Mouse (Mus musculus) forebrain, embryonic 10.5 days (tissue): ENCODE results near the gene Zbtb8b. TPM values are rescaled to one million over a fixed set of nuclear protein-coding genes. Genes with fewer than 3 reads are reported as not detected.
"Not testable (repeated sequence)": the region's sequence is repeated elsewhere in the genome, so short reads cannot be mapped to it uniquely, and the experiment has no call there.

Experiments used
- DNase-seq: peaks from one replicate; pipeline ENCODE4 v3.0.0-alpha.2; 2017; ENCODE audit warnings: low spot score; ENCODE audit errors: extremely low spot score
- H3K27ac ChIP-seq: fragments of 300-500 bp; sonication (generic); 2 replicates; pipeline ENCODE4 v1.5.1; 2016; ENCODE audit warnings: mild to moderate bottlenecking
- H3K27me3 ChIP-seq: fragments of 300-500 bp; sonication (generic); 2 replicates; pipeline ENCODE4 v1.6.1; 2016; ENCODE audit warnings: mild to moderate bottlenecking; ENCODE audit not compliant: poor library complexity, severe bottlenecking
- H3K36me3 ChIP-seq: fragments of 300-500 bp; sonication (generic); replicated peaks from 2 replicates; pipeline ENCODE4 v1.6.1; 2016; ENCODE audit warnings: mild to moderate bottlenecking, moderate library complexity
- H3K4me1 ChIP-seq: fragments of 300-500 bp; sonication (generic); 2 replicates; pipeline ENCODE4 v1.6.1; 2016
- H3K4me3 ChIP-seq: fragments of 300-500 bp; sonication (generic); 2 replicates; pipeline ENCODE4 v1.5.1; 2016; ENCODE audit warnings: mild to moderate bottlenecking, moderate library complexity
- H3K9me3 ChIP-seq: fragments of 300-500 bp; sonication (generic); 2 replicates; pipeline ENCODE4 v1.6.1; 2016; ENCODE audit warnings: mild to moderate bottlenecking, moderate library complexity
- WGBS: fragments of 180-500 bp; shearing (Covaris S2); methylation state at CpG from one replicate; pipeline ENCODE4 v1.1.7; 2016; 5-methylcytosine and 5-hydroxymethylcytosine counted together
- polyA plus RNA-seq: library from polyadenylated mRNA; unstranded; fragments of >200 nt; fragmentation: Nextera tagmentation; extraction: Ambion mirVana; gene quantifications from 2 replicates; pipeline ENCODE4 v1.2.1, GENCODE M21; 2016

The Zbtb8b gene
- 1.4 and 2.2 TPM in 2 replicates for polyA plus RNA-seq

DNA sequence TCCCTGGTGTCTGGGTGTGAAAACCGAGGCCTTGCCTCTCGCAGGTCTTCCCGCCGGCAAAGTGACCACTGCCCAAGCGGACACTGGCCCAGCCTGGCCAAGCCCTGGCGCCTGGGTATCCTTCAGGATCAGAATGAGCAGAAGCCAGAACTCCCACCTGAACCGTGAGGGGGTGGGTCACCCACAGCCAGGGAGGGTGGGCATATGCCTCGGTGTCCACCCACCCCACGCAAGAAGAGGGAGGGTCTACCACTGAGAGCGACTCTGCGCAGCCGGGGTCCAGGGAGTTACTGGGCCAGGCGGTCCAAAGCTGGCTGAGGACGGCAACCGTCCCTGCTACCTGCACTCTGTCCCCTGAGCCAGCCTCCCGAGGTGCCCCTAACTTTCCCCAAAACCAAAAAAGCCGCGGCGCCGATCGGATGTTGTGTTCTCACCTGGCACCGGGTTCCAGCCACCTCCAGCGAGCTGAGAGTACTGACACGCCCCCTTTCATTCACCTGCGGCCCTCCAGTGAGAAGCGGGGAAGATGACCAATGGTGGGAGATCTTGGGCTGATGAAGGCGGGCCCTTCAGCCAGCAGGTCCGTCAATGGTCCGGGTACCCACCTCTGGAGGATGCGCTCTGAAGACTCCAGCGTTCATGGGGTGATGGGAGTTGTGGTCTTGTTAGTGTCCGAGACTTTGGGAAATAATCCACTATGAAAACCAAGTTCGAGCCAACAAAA is at the start of gene Zbtb8b:
Zbtb8b (minus strand) TSS at position 514 of the 724 bp plus-strand sequence.
- H3K4me1 ChIP-seq = peaks cover 14% of the 10 kb centered on the region
- peaks cover 43% of the 10 kb centered on the region for H3K27me3 ChIP-seq
- H3K36me3 ChIP-seq = no peaks in the 10 kb centered on the region
- 2% methylated on average over 33 of the region's 33 CpGs for WGBS
- peak within 1 kb of the TSS; percentile 40; the same call in 1 of the 2 replicates for H3K27ac ChIP-seq
- DNase-seq = peak; percentile 65
- H3K9me3 ChIP-seq = no peaks in the 10 kb centered on the region
- peak within 1 kb of the TSS; percentile 61 for H3K4me3 ChIP-seq

- peaks cover 95% of the 10 kb centered on the region for H3K36me3 ChIP-seq
- no peaks in the 10 kb centered on the region for H3K27me3 ChIP-seq
- H3K4me3 ChIP-seq = no peak overlapping the region
- 90% methylated on average over 1 of the region's 1 CpGs for WGBS
- H3K9me3 ChIP-seq = no peaks in the 10 kb centered on the region
- DNase-seq = no peak
- H3K4me1 ChIP-seq = peaks cover 4% of the 10 kb centered on the region; the same call in 1 of the 2 replicates
- no peak overlapping the region for H3K27ac ChIP-seq
These were observed 40.4 kb upstream of the Zbtb8b start for GRCm38 (mm10) chr4:129481090-129481489.

GRCm38 (mm10) chr4:129479863-129480262 is 39.2 kb upstream of the Zbtb8b start:
- Histone ChIP-seq H3K27me3 (no peaks in the 10 kb centered on the region), H3K4me1 (peaks cover 4% of the 10 kb centered on the region; the same call in 1 of the 2 replicates), H3K4me3 (no peak overlapping the region), H3K36me3 (peaks cover 94% of the 10 kb centered on the region), H3K27ac (no peak overlapping the region), H3K9me3 (no peaks in the 10 kb centered on the region)
- DNase-seq = no peak
- WGBS = 91% methylated on average over 3 of the region's 3 CpGs

- no peak overlapping the region for H3K27ac ChIP-seq
- no peaks in the 10 kb centered on the region for H3K27me3 ChIP-seq
- no peak for DNase-seq
- H3K4me1 ChIP-seq = no peaks in the 10 kb centered on the region
- 89% methylated on average over 11 of the region's 11 CpGs for WGBS
- H3K4me3 ChIP-seq = no peak overlapping the region
- peaks cover 91% of the 10 kb centered on the region for H3K36me3 ChIP-seq
- no peaks in the 10 kb centered on the region for H3K9me3 ChIP-seq
These were observed 35.4 kb upstream of the Zbtb8b start for GRCm38 (mm10) chr4:129476047-129476446.

- DNase-seq = no peak
- Histone ChIP-seq H3K27me3 (no peaks in the 10 kb centered on the region), H3K4me1 (peaks cover 17% of the 10 kb centered on the region), H3K27ac (no peak overlapping the region), H3K36me3 (peaks cover 55% of the 10 kb centered on the region), H3K9me3 (no peaks in the 10 kb centered on the region), H3K4me3 (no peak overlapping the region)
- 84% methylated on average over 4 of the region's 4 CpGs for WGBS
These were observed 23.7 kb upstream of the Zbtb8b start for GRCm38 (mm10) chr4:129464286-129464815.

GRCm38 (mm10) chr4:129463097-129464059 is 22.7 kb upstream of the Zbtb8b start:
- no peak for DNase-seq
- 89% methylated on average over 24 of the region's 24 CpGs for WGBS
- no peak overlapping the region for H3K27ac ChIP-seq
- H3K36me3 ChIP-seq = peaks cover 45% of the 10 kb centered on the region
- H3K4me3 ChIP-seq = no peak overlapping the region
- H3K4me1 ChIP-seq = peaks cover 17% of the 10 kb centered on the region
- H3K9me3 ChIP-seq = no peaks in the 10 kb centered on the region
- no peaks in the 10 kb centered on the region for H3K27me3 ChIP-seq

DNA sequence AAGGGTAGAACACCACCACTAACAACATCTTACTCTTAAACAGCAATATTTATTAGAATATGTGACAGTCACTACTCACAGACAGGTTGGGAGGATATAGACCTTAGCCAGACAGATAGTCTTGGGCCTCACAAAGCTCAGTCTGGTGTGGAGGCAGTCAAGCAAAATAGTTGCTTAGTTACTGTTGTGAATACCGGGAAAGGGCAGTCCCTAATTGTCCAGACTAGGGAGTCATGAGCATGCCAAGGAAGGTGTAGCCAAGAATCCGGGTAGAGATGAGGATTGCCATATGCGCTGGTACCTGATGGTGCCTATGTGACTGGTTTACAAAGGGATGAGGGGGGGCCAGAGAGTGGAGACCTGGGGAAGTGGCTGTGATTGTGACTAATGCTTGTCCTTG is 21.5 kb upstream of the Zbtb8b start:
- DNase-seq = no peak
- Histone ChIP-seq H3K27ac (peak overlapping the region; percentile 89), H3K4me1 (peaks cover 17% of the 10 kb centered on the region), H3K27me3 (no peaks in the 10 kb centered on the region), H3K9me3 (no peaks in the 10 kb centered on the region), H3K36me3 (peaks cover 33% of the 10 kb centered on the region), H3K4me3 (peak overlapping the region; percentile 77)
- WGBS = 52% methylated on average over 3 of the region's 3 CpGs

DNA sequence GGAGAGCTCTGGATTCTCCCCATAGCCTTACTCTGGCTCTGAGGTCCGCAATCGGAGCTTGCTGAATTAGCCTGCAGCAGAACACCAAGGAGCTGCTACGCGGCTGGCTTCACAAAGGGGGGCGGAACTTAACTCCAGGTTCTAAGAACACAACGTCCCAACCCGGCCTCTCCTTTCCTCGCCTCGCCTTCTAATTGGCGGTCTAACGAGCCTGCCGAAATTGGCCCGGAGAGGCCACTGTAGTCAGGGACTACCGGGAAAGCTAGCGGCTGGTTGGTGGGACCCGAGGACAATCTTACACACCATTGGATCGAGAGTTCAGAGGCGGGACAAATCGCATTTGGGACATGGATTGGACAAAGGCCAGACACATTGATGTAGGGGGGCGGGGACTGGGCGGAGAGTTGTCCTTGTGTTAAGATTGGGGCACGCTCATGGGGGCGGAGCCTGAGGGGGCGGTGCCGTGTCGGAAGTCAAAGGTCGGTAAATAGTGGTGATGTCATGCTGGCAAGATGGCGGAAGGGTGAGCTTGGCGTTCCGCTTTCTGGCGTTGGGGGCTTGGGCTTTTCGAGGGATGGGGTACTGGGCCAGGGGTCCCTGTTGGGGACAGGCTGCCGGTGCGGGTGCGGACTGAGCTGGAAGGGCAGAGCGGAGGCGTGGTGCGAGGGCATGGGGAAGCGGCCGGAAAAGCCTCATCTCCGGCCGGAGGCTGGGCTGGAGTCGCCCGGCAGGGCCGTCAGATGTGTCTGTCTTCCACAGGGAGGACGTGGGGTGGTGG is 20.7 kb upstream of the Zbtb8b start, which contains the start of gene Bsdc1:
Bsdc1 (plus strand) TSS at position 399 of the 778 bp plus-strand sequence.
- Histone ChIP-seq H3K9me3 (no peaks in the 10 kb centered on the region), H3K27ac (peak within 1 kb of the TSS; percentile 89), H3K27me3 (no peaks in the 10 kb centered on the region), H3K4me1 (peaks cover 17% of the 10 kb centered on the region), H3K4me3 (peak within 1 kb of the TSS; percentile 77), H3K36me3 (peaks cover 25% of the 10 kb centered on the region)
- DNase-seq = peak; percentile 100
- under 1% methylated on average over 46 of the region's 46 CpGs for WGBS

DNA sequence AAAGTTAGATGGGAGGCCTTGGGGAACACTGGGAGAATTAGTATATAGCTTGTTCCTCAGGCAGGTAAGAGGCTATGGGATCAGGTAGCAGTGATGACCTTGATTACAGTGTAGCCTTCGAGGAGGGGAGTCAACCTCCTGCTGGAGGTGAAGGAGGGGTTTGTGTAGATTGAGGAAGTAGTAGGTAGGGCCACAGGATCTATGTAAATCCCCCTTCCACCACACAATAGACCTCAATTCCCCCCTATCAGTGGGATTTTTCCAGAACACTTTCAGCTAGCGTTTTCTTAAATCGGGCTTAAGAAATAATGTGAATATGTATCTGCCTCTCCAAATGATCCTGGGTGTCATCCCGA is 20.2 kb upstream of the Zbtb8b start:
- H3K4me1 ChIP-seq = peaks cover 17% of the 10 kb centered on the region
- DNase-seq = no peak
- H3K27ac ChIP-seq = peak overlapping the region; percentile 89
- H3K4me3 ChIP-seq = peak overlapping the region; percentile 77
- peaks cover 20% of the 10 kb centered on the region for H3K36me3 ChIP-seq
- under 1% methylated on average over 4 of the region's 4 CpGs for WGBS
- H3K27me3 ChIP-seq = no peaks in the 10 kb centered on the region
- no peaks in the 10 kb centered on the region for H3K9me3 ChIP-seq

GRCm38 (mm10) chr4:129459726-129460125 is 19.1 kb upstream of the Zbtb8b start:
- Histone ChIP-seq H3K27me3 (no peaks in the 10 kb centered on the region), H3K36me3 (peaks cover 9% of the 10 kb centered on the region), H3K4me1 (peaks cover 17% of the 10 kb centered on the region), H3K9me3 (no peaks in the 10 kb centered on the region), H3K27ac (no peak overlapping the region), H3K4me3 (no peak overlapping the region)
- over 99% methylated on average over 3 of the region's 3 CpGs for WGBS
- DNase-seq = no peak

DNA sequence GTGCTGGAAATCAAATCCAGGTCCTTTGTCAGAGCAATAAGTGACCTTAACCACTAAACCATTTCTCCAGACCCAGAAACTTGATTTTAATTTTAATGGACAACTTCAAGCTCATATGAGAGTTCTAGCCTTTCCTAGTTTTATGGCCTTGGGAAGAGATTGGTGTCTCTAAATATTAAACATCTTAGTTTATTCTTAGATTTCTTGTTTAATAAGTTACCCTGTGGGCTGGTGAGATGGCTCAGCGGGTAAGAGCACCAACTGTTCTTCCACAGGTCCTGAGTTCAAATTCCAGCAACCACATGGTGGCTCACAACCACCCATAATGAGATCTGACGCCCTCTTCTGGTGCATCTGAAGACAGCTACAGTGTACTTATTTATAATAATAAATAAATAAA is 16.7 kb upstream of the Zbtb8b start:
- 69% methylated on average over 2 of the region's 2 CpGs for WGBS
- not testable (repeated sequence) for DNase-seq, H3K36me3 ChIP-seq, H3K27me3 ChIP-seq, H3K9me3 ChIP-seq, H3K27ac ChIP-seq, H3K4me3 ChIP-seq
- H3K4me1 ChIP-seq = peaks cover 10% of the 10 kb centered on the region

- no peak overlapping the region for H3K27ac ChIP-seq
- H3K9me3 ChIP-seq = no peaks in the 10 kb centered on the region
- H3K4me3 ChIP-seq = no peak overlapping the region
- WGBS = 65% methylated on average over 5 of the region's 5 CpGs
- H3K27me3 ChIP-seq = no peaks in the 10 kb centered on the region
- no peaks in the 10 kb centered on the region for H3K36me3 ChIP-seq
- peaks cover 4% of the 10 kb centered on the region for H3K4me1 ChIP-seq
- no peak for DNase-seq
These were observed 15.5 kb upstream of the Zbtb8b start for GRCm38 (mm10) chr4:129456126-129456525.
